Mouse (Mus musculus): ENCODE data around the gene Ifng.

Ifng gene

DNA sequence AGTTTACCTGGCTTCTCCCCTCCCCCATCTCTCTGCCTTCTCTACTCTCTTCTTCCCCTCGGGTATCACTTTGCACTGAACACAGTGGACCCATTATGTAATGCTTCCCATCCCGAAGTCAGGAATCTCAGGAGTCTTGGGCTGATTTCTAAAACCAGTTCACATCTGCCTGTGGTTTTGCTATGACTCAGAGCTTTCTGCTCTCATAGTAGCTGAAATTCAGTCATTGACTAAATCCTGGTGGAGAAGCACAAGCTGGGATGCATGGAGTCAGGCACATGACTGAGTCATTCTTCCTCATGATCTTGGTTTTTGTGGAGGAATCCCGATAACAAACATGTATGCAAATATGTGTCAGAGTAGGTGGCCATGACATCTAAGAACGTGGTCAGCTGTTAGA is 38.4 kb downstream of the Ifng start:
- no peak for DNase-seq (ENCODE audit: low read depth, low spot score)

DNA sequence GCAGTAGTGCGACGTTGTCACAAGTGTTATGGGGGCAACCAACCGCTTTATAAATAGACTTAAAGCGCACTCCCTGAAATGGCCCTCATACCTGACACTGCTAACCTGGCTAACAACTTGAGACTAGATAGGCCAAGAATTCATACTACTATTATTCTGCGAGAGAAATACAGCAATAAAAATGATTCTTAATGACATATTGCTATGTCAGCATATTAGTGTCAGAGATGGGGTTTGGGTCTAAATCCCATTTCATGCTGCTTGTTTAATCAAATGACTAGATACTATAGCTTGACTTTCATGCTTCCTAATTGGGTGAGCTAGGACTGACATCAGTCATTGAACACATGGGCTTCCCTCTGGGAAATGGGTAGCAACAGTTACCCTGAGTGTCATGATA is 39.3 kb downstream of the Ifng start:
- DNase-seq (ENCODE audit: low read depth, low spot score) = no peak

DNA sequence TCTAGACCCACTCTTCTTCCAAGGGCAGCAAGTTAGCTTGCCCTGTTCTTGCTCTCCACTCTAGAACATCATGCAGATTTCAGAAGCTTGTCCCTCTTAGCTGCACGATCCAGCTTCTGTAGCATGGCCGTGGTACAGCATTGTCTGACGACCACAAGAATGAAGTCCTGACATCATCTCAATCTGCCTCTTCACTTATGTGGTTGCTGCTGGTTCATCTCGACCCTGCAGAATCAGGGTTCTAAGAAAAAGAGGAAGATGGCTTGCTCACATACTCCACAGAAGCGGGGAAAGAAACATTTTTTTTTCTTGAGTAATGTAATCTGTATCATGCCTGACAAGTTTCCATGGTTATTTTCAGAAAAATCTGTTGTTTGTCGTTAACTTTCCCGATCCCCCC is 39.9 kb downstream of the Ifng start:
- no peak for DNase-seq (ENCODE audit: low read depth, low spot score)

DNA sequence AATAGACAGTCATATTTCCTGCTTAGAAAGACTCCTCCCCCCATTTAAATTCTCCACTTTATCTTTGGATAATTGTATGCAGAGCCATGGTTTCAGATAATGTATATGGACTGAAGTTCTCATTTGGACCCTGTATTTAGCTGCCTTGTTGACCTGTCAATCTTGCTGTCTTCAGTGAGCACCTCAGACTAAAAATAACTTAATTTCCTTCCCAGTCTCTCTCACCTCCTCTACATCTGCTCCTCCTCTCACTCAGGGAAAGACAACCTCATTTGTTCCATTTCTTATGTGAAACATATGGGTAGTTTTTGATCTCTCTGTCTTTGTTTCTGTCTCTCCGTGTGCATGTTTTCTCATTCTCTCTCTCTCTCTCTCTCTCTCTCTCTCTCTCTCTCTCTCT is 53.3 kb downstream of the Ifng start:
- no peak for DNase-seq (ENCODE audit: low read depth, low spot score)

DNA sequence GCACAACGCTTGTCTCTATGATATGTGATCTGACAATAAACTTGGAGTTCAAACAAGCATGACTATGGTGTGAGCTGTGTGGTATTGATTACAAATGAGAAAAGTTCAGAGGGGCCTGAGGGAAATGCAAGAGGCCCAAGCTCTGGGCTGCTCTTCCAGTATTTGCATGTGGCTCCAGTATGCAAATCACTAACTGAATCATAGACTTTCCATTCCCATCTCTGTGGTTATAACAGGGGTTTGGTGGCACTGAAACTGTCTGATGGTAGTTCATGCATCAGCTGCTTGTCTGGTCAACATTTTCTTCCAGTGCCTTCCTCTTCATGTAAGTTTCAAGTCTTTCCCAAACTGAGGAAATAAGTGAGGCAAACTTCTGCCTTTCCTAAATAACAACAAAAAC is 54.5 kb downstream of the Ifng start:
- no peak for DNase-seq (ENCODE audit: low read depth, low spot score)
